Mouse (Mus musculus): Measurements from ENCODE around the gene Dlgap4. TPM values are rescaled to one million over a fixed set of nuclear protein-coding genes. Genes with fewer than 3 reads are reported as not detected.

The Dlgap4 gene
- polyA plus RNA-seq (2016; fragmentation: Nextera tagmentation; extraction: Ambion mirVana): 116 and 124 TPM in 2 replicates

DNA sequence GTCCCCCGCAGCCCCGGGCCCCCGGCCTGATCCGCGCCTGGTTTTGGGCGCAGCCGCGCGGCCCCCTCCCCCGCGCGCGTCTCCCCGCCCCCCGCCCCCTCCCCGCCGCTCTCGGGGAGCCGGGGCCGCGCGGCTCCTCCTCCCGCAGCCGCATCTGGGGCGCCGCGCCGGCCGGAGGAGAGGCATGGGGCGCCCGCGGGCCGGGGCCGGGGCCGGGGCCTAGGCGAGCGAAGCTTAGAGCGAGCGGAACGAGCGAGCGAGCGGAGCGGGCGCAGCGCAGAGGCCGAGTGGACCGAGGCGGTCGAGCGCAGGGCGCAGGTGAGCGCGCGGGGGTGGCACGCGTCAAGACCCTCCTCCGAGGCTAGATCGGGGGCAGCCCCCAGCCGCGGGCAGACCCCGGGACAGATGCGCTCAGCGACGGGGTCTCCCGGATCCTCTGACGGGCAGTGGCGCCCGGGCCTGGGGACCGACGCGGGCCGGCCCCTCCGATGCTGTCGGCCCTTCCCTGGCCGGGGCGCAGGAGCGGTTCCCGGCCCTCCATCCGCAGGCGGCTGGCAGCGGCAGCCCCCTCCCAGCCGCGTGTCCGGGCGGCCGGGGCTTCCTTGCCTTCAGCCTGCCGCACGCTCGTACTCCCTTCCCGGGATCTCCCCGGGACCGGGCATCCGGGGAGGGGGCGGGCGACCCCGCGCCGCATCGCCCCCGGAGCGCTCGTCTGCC is at the start of gene Dlgap4:
Dlgap4 (plus strand) TSS at position 165 of the 717 bp plus-strand sequence.
- no peaks in the 10 kb centered on the region for H3K36me3 ChIP-seq
- peak within 1 kb of the TSS; percentile 68 for H3K27ac ChIP-seq
- peaks cover 26% of the 10 kb centered on the region for H3K4me1 ChIP-seq
- H3K27me3 ChIP-seq (ENCODE audit: low read depth, poor library complexity, severe bottlenecking): peaks cover 99% of the 10 kb centered on the region
- H3K4me3 ChIP-seq: peak within 1 kb of the TSS; percentile 70
- DNase-seq (ENCODE audit: low spot score): peak; percentile 70
- 1% methylated on average over 90 of the region's 103 CpGs for WGBS
- H3K9me3 ChIP-seq (replicated peaks): no peaks in the 10 kb centered on the region

DNA sequence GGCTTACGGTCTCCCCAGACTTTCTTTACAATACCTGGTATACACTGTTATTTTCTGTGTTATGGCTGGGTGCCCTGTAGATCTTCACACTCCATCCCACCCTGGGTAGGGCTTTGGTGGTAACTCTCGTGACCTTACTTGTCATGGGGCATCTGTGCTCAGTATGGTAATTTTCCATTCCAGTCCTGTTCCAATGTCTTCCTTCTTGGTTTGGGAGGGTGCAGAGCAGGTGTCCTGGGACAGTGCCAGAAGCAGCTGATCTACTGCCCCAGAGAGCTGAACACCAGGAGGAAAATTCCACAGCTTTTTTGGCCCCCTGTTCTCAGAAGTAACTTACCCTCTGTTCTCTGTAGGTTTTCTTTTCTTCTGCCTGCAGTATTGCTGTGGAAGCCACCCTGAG is 47.0 kb upstream of the Dlgap4 start:
- WGBS: 95% methylated on average over 2 of the region's 2 CpGs
- peaks cover 73% of the 10 kb centered on the region for H3K36me3 ChIP-seq

DNA sequence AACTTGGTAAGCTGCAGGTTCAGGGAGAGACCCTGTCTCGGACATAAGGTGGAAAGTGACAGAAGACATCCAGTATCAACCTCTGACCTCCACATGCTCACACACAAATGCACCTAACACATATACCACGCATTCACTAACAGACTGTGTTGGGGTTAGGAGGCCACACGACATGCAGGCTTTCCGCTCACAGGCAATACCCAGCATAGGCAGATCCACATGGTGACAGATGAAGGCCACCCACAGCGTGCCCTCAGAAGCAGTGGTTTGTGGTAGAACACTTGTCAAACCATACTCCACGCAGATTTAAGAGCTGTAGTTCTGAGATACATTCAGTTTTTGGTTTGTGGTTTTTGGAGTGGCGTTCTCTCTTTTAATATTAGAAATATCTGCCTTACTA is 44.9 kb upstream of the Dlgap4 start:
- 91% methylated on average over 7 of the region's 7 CpGs for WGBS
- H3K27me3 ChIP-seq (ENCODE audit: low read depth, poor library complexity, severe bottlenecking): no peaks in the 10 kb centered on the region
- no peaks in the 10 kb centered on the region for H3K4me1 ChIP-seq
- no peak for DNase-seq (ENCODE audit: low spot score)
- H3K9me3 ChIP-seq (replicated peaks): no peaks in the 10 kb centered on the region
- no peak overlapping the region for H3K4me3 ChIP-seq
- peaks cover 59% of the 10 kb centered on the region for H3K36me3 ChIP-seq
- H3K27ac ChIP-seq: no peak overlapping the region

More for the DNA sequence above, 47.0 kb upstream of the Dlgap4 start:
- Histone ChIP-seq H3K4me1 (no peaks in the 10 kb centered on the region), H3K27ac (no peak overlapping the region), H3K4me3 (no peak overlapping the region), H3K27me3 (ENCODE audit: low read depth, poor library complexity, severe bottlenecking) (no peaks in the 10 kb centered on the region), H3K9me3 (replicated peaks) (no peaks in the 10 kb centered on the region)
- no peak for DNase-seq (ENCODE audit: low spot score)

DNA sequence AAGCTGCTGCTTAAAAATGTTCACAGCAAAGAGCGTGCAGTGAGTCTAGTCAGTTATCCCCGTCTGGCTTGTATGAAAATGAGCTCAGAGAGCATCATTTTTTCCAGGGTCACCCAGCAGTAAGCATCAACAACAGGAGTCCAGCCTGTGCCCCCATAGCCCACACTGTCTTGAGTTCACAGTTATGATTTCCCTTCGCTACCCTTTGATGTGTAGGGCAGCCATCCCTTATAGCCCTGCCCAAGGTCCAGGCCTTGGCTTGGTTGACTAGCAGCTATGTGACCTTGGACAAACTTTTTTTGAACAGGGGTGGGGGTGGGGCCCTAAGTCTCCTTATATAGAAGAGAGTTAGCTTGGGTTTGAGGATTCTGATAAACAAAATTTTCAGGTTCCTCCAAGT is 44.2 kb upstream of the Dlgap4 start:
- H3K27ac ChIP-seq: no peak overlapping the region
- H3K9me3 ChIP-seq (replicated peaks): no peaks in the 10 kb centered on the region
- H3K36me3 ChIP-seq: peaks cover 53% of the 10 kb centered on the region
- H3K4me1 ChIP-seq: no peaks in the 10 kb centered on the region
- no peak for DNase-seq (ENCODE audit: low spot score)
- no peaks in the 10 kb centered on the region for H3K27me3 ChIP-seq (ENCODE audit: low read depth, poor library complexity, severe bottlenecking)
- WGBS: 93% methylated on average over 3 of the region's 3 CpGs
- H3K4me3 ChIP-seq: no peak overlapping the region

DNA sequence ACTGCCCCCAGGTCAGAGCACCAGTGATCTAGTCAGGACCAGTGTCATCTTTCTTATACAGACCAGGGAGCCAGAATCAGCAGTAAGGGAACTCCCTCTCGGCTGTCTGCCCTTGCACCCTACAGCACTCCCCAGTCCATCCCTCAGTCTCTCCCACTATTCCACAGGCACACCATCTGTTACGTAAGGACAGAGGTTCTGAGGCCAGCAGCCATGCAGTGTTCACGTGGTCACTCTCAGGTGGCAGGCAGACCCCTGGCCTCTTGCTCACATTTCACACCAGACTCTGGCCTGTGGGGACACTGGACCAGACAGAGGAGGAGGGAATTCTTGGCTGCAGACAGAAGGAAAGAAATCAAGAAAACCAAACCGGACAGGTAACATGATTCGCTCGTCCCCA is 42.0 kb upstream of the Dlgap4 start:
- H3K27me3 ChIP-seq (ENCODE audit: low read depth, poor library complexity, severe bottlenecking): no peaks in the 10 kb centered on the region
- WGBS: 74% methylated on average over 6 of the region's 6 CpGs
- no peak overlapping the region for H3K27ac ChIP-seq
- no peaks in the 10 kb centered on the region for H3K4me1 ChIP-seq
- H3K4me3 ChIP-seq: no peak overlapping the region
- no peaks in the 10 kb centered on the region for H3K9me3 ChIP-seq (replicated peaks)
- DNase-seq (ENCODE audit: low spot score): no peak
- H3K36me3 ChIP-seq: peaks cover 34% of the 10 kb centered on the region

DNA sequence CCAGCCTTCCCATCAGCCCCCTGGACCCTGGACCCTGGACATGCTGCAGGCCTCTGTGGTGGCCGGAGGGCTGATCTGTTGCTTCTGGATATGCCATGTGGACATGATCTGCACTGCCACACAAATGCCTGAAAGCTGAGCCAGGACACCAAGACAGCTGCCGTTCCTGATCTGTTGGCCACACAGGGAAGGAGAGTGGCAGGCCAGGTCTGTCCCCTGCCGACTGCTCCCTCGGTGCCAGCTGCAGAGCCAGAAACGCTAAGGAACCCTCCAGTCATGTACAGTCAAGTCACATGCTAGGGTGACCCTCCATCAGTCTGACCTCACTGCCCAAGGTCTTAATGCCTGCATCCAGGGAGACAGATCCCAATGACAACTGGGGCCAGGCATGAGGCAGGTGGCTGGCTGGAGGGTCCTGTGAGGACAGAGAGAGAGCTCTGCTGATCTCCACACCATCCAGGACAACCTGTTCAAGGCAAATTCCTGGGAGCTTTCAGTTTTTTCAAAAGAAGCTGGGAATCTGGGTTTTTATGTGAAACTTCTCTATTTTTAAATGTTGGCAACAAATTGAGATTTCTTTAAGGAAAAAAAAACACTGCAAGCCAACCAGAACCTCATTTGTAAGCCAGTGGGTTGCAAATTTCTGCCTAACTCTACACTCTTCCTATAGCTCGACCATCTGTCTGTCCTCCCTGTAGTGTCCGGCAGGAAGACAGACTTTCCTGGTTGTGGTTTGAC is 36.5 kb upstream of the Dlgap4 start:
- Histone ChIP-seq H3K27me3 (ENCODE audit: low read depth, poor library complexity, severe bottlenecking) (no peaks in the 10 kb centered on the region), H3K4me3 (no peak overlapping the region), H3K4me1 (no peaks in the 10 kb centered on the region), H3K27ac (no peak overlapping the region), H3K36me3 (no peaks in the 10 kb centered on the region), H3K9me3 (replicated peaks) (no peaks in the 10 kb centered on the region)
- WGBS: 82% methylated on average over 7 of the region's 7 CpGs
- no peak for DNase-seq (ENCODE audit: low spot score)

DNA sequence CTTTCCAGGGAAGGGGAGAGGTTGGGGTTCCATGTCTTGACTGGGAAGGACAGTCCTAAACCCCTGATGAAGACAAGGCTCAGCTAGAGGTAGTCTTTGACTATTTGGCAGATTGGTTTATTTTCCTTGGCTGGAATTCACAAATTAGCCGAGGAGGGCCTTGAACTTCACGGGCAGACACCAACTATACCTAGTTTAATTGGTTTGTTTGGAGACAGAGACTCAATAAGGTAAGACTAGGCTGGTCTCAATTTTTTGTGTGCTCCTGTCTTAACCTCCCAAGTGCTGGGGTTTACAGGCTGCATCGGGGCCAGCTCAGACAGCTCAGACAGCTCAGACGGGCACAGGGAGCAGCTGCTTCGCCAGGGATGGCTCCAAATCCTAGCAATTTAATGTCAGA is 33.0 kb upstream of the Dlgap4 start:
- Histone ChIP-seq H3K9me3 (replicated peaks) (no peaks in the 10 kb centered on the region), H3K36me3 (no peaks in the 10 kb centered on the region), H3K27ac (no peak overlapping the region), H3K4me1 (peaks cover 3% of the 10 kb centered on the region; the same call in 1 of the 2 replicates), H3K4me3 (no peak overlapping the region), H3K27me3 (ENCODE audit: low read depth, poor library complexity, severe bottlenecking) (peaks cover 8% of the 10 kb centered on the region)
- DNase-seq (ENCODE audit: low spot score): no peak
- 78% methylated on average over 5 of the region's 5 CpGs for WGBS

DNA sequence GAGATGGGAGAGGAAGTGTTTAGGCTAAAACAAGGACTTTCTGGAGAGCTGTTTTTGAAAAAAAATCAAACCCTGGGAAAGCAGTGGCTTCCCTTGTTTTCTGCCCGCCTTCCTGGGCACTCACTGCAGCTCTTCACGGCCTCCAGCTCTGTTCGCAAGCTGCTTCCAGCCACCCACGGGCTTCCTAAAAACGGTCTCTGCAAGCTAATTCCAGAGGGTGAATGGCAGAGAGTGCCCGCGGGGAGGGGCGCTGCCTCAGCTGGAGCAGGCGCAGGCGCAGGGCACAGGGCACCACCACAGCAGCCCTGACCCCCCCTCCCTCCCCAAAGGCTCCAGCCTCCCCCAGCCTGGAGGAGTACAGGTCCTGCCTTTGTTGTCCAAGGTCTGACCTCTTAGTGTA is 32.3 kb upstream of the Dlgap4 start:
- Histone ChIP-seq H3K27me3 (ENCODE audit: low read depth, poor library complexity, severe bottlenecking) (peaks cover 8% of the 10 kb centered on the region), H3K27ac (no peak overlapping the region), H3K9me3 (replicated peaks) (no peaks in the 10 kb centered on the region), H3K4me1 (peaks cover 3% of the 10 kb centered on the region; the same call in 1 of the 2 replicates), H3K4me3 (no peak overlapping the region), H3K36me3 (no peaks in the 10 kb centered on the region)
- no peak for DNase-seq (ENCODE audit: low spot score)
- 74% methylated on average over 10 of the region's 10 CpGs for WGBS

DNA sequence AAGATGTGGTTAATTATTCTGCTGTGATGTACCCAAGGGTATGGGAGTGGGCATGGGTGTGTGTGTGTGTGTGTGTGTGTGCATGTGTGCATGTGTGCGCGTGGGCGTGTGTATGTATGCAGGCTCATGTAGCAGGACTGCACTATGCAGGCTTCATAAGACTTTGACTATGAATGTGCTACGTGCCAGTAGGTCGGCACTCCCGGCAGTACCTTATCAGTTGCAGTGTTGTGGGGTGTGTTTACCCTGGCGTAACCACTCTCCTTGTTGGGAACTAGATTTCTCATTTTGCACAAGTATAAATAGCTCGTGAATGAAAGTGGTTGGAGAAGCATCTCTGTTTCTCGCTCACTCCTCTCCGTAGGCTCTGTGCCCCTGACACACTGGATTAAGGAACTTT is 30.6 kb upstream of the Dlgap4 start:
- H3K9me3 ChIP-seq (replicated peaks): no peaks in the 10 kb centered on the region
- H3K27me3 ChIP-seq (ENCODE audit: low read depth, poor library complexity, severe bottlenecking): peaks cover 8% of the 10 kb centered on the region
- no peak overlapping the region for H3K4me3 ChIP-seq
- peaks cover 3% of the 10 kb centered on the region; the same call in 1 of the 2 replicates for H3K4me1 ChIP-seq
- no peaks in the 10 kb centered on the region for H3K36me3 ChIP-seq
- DNase-seq (ENCODE audit: low spot score): no peak
- no peak overlapping the region for H3K27ac ChIP-seq
- 88% methylated on average over 10 of the region's 10 CpGs for WGBS

DNA sequence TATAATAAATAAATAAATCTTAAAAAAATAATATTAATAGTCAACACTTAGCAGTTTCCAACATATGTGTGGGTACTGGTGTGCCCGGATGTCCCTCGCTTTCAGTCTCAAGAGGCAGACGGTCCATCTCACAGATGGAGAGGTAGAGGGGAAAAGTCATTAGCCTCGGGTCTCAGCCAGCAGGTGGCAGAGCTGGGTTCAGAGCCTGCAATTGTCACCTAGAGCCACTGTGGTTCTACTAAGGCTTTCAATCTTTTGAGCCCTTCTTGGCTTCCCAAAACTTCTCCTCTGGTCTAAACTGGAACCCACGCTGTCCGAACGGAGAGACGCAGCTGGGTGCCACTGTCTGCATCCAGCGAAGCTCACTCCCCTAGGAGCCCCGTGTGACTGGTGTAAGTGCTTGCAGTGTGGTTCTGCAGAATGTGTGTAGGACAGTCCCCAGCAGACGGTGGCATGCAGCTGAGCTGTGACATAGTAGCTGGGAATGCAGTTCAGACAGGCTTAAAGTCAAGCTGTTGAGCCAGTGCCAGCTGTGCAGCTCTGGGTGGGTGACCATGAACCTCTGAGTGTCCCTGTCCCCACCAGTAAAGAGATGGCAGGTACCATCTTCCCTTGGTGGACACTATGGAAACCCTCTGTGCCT is 29.2 kb upstream of the Dlgap4 start:
- H3K4me1 ChIP-seq: peaks cover 3% of the 10 kb centered on the region; the same call in 1 of the 2 replicates
- no peak overlapping the region for H3K4me3 ChIP-seq
- H3K27me3 ChIP-seq (ENCODE audit: low read depth, poor library complexity, severe bottlenecking): peaks cover 8% of the 10 kb centered on the region
- no peaks in the 10 kb centered on the region for H3K36me3 ChIP-seq
- no peaks in the 10 kb centered on the region for H3K9me3 ChIP-seq (replicated peaks)
- WGBS: 63% methylated on average over 11 of the region's 11 CpGs
- no peak overlapping the region for H3K27ac ChIP-seq
- DNase-seq (ENCODE audit: low spot score): no peak

DNA sequence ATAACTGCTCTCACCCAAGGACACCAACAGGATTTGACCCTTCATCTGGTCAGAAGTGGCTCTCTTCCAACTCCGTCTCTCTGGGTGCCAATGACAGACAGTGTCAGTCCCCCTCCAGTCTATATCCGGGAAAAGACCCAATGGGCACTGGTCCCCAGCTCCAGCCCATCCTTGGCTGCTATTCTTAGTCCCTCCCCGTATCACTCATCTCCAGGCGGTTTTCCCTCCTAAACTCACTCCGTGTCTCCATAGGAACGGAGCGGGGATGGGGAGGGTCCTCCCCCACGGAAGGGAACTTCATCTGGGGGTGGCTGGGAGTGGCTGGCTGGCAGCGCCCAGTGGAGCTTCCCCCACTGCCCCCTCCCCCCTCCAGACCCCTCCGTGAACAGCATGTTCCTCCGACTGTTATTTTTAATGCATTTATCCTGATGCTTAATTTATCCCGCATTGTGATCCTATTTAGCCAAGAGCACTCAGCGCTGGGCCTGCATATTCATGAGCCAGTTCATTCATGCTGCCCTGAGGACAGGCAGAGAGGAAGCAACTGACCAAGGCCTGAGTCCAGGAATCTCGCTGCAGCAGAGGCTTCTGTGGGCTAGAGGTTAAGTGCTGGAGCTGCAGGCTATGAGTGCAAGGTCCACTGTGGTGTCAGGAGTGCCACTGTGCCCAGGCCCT is 28.6 kb upstream of the Dlgap4 start:
- H3K4me3 ChIP-seq: no peak overlapping the region
- H3K27me3 ChIP-seq (ENCODE audit: low read depth, poor library complexity, severe bottlenecking): peaks cover 8% of the 10 kb centered on the region
- no peaks in the 10 kb centered on the region for H3K9me3 ChIP-seq (replicated peaks)
- no peak overlapping the region for H3K27ac ChIP-seq
- H3K4me1 ChIP-seq: peaks cover 3% of the 10 kb centered on the region; the same call in 1 of the 2 replicates
- WGBS: 56% methylated on average over 14 of the region's 14 CpGs
- H3K36me3 ChIP-seq: no peaks in the 10 kb centered on the region
- no peak for DNase-seq (ENCODE audit: low spot score)

DNA sequence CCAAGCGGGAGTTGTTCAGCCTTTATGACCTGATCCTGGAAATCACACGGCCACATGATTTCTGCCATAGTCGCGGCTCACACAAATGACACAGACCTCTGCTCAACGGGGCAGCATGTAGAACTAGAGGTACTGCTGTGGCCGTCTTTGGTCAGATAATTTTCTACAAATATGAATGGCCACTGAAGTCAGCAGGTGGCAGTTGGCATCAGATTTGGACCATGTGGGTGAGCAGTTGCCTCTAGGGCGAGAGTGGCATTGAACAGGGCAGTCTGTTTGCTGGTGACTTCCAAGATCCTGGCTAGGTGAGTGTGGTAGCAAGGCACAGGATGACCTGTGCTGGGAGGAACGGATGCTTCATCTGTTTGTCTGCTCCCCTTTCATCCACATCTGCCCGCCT is 24.0 kb upstream of the Dlgap4 start:
- peaks cover 9% of the 10 kb centered on the region for H3K4me1 ChIP-seq

More for the DNA sequence above, 24.0 kb upstream of the Dlgap4 start:
- Histone ChIP-seq H3K36me3 (no peaks in the 10 kb centered on the region), H3K9me3 (replicated peaks) (no peaks in the 10 kb centered on the region), H3K4me3 (no peak overlapping the region), H3K27me3 (ENCODE audit: low read depth, poor library complexity, severe bottlenecking) (no peaks in the 10 kb centered on the region; the same call in 1 of the 2 replicates), H3K27ac (no peak overlapping the region)
- 94% methylated on average over 9 of the region's 9 CpGs for WGBS
- DNase-seq (ENCODE audit: low spot score): no peak

All from limb, embryonic 10.5 days (tissue).